In the genomic region with DNA sequence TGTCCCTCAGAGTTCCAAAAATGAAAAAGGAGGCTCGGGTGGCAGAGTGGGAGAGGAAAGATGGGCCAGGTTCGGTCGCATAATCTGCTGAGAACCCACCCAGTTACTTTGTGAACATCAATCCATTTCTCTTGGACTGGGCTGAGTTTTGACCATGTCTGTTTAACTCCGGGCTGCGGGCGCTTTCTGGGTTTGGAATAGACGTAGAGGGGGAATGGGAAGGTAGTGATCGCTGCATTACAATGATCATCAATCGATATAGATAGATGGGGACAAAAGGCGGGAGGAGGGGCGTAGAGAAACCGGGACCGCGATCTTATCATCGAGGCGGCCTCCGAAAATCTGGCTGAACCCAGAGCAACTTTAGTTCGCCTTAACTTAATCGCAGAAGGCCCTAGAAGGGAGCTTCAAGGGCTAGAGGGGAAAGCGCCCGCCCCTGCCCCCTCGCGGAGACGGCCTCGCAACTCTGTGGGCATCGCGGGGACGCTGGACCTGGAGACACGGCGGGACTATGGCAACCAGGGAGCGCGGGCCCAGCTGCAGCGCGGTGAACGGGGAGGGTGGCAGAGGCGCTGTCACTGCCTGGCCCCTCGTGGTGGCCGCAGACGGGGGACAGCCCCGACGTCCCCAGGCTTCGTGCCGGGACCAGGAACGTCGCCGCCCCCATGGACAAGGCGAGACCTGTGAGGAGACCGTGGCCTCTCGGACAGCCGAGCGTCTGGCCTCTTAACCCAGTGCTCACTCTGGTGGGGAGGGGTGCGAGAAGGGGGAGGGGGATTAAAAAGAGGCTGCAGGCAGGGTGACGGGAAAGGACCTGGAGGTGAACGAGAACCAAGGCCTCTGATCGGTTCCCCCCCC, we compare ENCODE assay signal across 8 mouse cellular contexts. TPM values are rescaled to one million over a fixed set of nuclear protein-coding genes. Genes with fewer than 3 reads are reported as not detected.
DNase-seq lines count a peak whose midpoint lies in the region; ATAC-seq and TF ChIP-seq lines count a peak whose summit lies in the region.

No protein-coding gene starts in this region.

- H3K4me2 ChIP-seq in heart, embryonic 12.5 days: peak overlapping the region; percentile 85
- peak overlapping the region; percentile 56 for H3K4me2 ChIP-seq in hindbrain, embryonic 14.5 days (replicated peaks)
- H3K4me2 ChIP-seq in midbrain, embryonic 12.5 days (replicated peaks): peak overlapping the region; percentile 71

- peak overlapping the region; percentile 46 for H3K4me3 ChIP-seq in heart, embryonic 12.5 days
- H3K4me3 ChIP-seq in hindbrain, embryonic 14.5 days (replicated peaks; ENCODE audit: low read length): peak overlapping the region; percentile 26
- H3K4me3 ChIP-seq in midbrain, embryonic 12.5 days: peak overlapping the region; percentile 38
- H3K4me3 ChIP-seq in thymus, adult 2 months (ENCODE audit: control insufficient read depth, insufficient read depth, low read length): no peak overlapping the region

- peak overlapping the region; percentile 69 for H3K9ac ChIP-seq in heart, embryonic 12.5 days
- peak overlapping the region; percentile 33; the same call in 1 of the 2 replicates for H3K9ac ChIP-seq in hindbrain, embryonic 14.5 days
- peak overlapping the region; percentile 44 for H3K9ac ChIP-seq in midbrain, embryonic 12.5 days (replicated peaks)

- intact Hi-C loops in heart, postnatal 25 days (cut with DNase I): no loop called here
- intact Hi-C loops in gastrocnemius, postnatal 14 days (cut with DNase I; ENCODE audit: low total_unique reads): no loop called here

- peak; percentile 68; the same call in 1 of the 2 replicates for ATAC-seq in heart, embryonic 12.5 days (ENCODE audit: insufficient number of reproducible peaks, low FRiP score)
- peak; percentile 62; the same call in 1 of the 2 replicates for ATAC-seq in hindbrain, embryonic 14.5 days (ENCODE audit: low FRiP score)
- ATAC-seq in midbrain, embryonic 12.5 days (ENCODE audit: low FRiP score, low read depth): peak; percentile 87

- H3K27me3 ChIP-seq in heart, embryonic 12.5 days (replicated peaks): no peaks in the 10 kb centered on the region
- H3K27me3 ChIP-seq in hindbrain, embryonic 14.5 days (ENCODE audit: control insufficient read depth, insufficient read depth, low read length): peaks cover 11% of the 10 kb centered on the region
- H3K27me3 ChIP-seq in midbrain, embryonic 12.5 days: peaks cover 35% of the 10 kb centered on the region
- H3K27me3 ChIP-seq in thymus, adult 2 months (ENCODE audit: control insufficient read depth, insufficient read depth, low read length): no peaks in the 10 kb centered on the region; the same call in 1 of the 2 replicates

- WGBS in heart, embryonic 12.5 days: 4% methylated on average over 54 of the region's 55 CpGs
- 5% methylated on average over 47 of the region's 55 CpGs for WGBS in hindbrain, embryonic 14.5 days
- WGBS in midbrain, embryonic 12.5 days: 4% methylated on average over 54 of the region's 55 CpGs
- 16% methylated on average over 55 of the region's 55 CpGs for WGBS in thymus, adult 2 months

- TF ChIP-seq CTCF in thymus, adult 2 months (IDR thresholded peaks at IDR 0.05; ENCODE audit: borderline replicate concordance, control insufficient read depth, extremely low read depth, insufficient read depth, low read length, poor library complexity): no peak

- no peak for DNase-seq in heart, postnatal 25 days (ENCODE audit: low spot score)
- peak; percentile 48 for DNase-seq in brain, adult 2 months (ENCODE audit: low read depth, low spot score)
- no peak for DNase-seq in hindbrain, embryonic 14.5 days (ENCODE audit: low spot score)
- no peak for DNase-seq in thymus, adult 2 months
- DNase-seq in frontal cortex, postnatal 10 days (ENCODE audit: low spot score in 2 of 2): no peak
- no peak for DNase-seq in gastrocnemius, postnatal 14 days

- peaks cover 21% of the 10 kb centered on the region for H3K36me3 ChIP-seq in heart, embryonic 12.5 days
- H3K36me3 ChIP-seq in hindbrain, embryonic 14.5 days (replicated peaks; ENCODE audit: control insufficient read depth, insufficient read depth): peaks cover 2% of the 10 kb centered on the region; the same call in 1 of the 2 replicates
- peaks cover 19% of the 10 kb centered on the region for H3K36me3 ChIP-seq in midbrain, embryonic 12.5 days
- no peaks in the 10 kb centered on the region for H3K36me3 ChIP-seq in thymus, adult 2 months (ENCODE audit: control insufficient read depth, insufficient read depth, low read length)

- H3K27ac ChIP-seq in heart, embryonic 12.5 days (ENCODE audit: poor library complexity, severe bottlenecking): peak overlapping the region; percentile 22; the same call in 1 of the 2 replicates
- no peak overlapping the region for H3K27ac ChIP-seq in hindbrain, embryonic 14.5 days
- no peak overlapping the region for H3K27ac ChIP-seq in midbrain, embryonic 12.5 days (replicated peaks)
- H3K27ac ChIP-seq in thymus, adult 2 months (ENCODE audit: control insufficient read depth, insufficient read depth, low read length): no peak overlapping the region

- no peaks in the 10 kb centered on the region for H3K9me3 ChIP-seq in heart, embryonic 12.5 days (replicated peaks)
- no peaks in the 10 kb centered on the region for H3K9me3 ChIP-seq in hindbrain, embryonic 14.5 days (ENCODE audit: control insufficient read depth, low read length)
- H3K9me3 ChIP-seq in midbrain, embryonic 12.5 days: no peaks in the 10 kb centered on the region

- no peak for TF ChIP-seq POLR2A in thymus, adult 2 months (IDR thresholded peaks at IDR 0.05; ENCODE audit: control insufficient read depth, extremely low read depth, insufficient read depth, low read length, poor library complexity)

- H3K4me1 ChIP-seq in heart, embryonic 12.5 days (replicated peaks): peaks cover 34% of the 10 kb centered on the region
- peaks cover 10% of the 10 kb centered on the region; the same call in 1 of the 2 replicates for H3K4me1 ChIP-seq in hindbrain, embryonic 14.5 days (replicated peaks; ENCODE audit: control insufficient read depth, insufficient read depth, low read length)
- H3K4me1 ChIP-seq in midbrain, embryonic 12.5 days: peaks cover 31% of the 10 kb centered on the region
- no peaks in the 10 kb centered on the region for H3K4me1 ChIP-seq in thymus, adult 2 months (replicated peaks; ENCODE audit: control insufficient read depth, insufficient read depth, low read length)

RNA-seq across cellular contexts. Expression of a gene that starts 18.5 kb away (rescaled TPM):
- polyA plus RNA-seq in heart, embryonic 12.5 days (2016; fragmentation: Nextera tagmentation; extraction: Ambion mirVana): 6.4 and 6.7 TPM in 2 replicates
- 1 to 10 TPM; 1.3 to 1.5 TPM for total RNA-seq in heart, postnatal 25 days (2021)
- 9.7 and 9.9 TPM in 2 replicates for polyA plus RNA-seq in hindbrain, embryonic 14.5 days (2014; fragmentation: Nextera tagmentation; extraction: Ambion mirVana)
- polyA plus RNA-seq in midbrain, embryonic 12.5 days (2016; fragmentation: Nextera tagmentation; extraction: Ambion mirVana): 13.4 and 16.2 TPM in 2 replicates
- 0.03 and 0.04 TPM in 2 replicates for polyA plus RNA-seq in thymus, adult 2 months (2012; rRNA removed)
- under 1 TPM in 1 of 2 experiments, not detected in 1; 0.08 TPM for total RNA-seq in gastrocnemius, postnatal 14 days (2021)
